Mouse (Mus musculus): ENCODE data around the gene Cct8l1.
A peak's percentile ranks its signal among the peaks of the same experiment; 100 is the strongest.

Gene Cct8l1

DNA sequence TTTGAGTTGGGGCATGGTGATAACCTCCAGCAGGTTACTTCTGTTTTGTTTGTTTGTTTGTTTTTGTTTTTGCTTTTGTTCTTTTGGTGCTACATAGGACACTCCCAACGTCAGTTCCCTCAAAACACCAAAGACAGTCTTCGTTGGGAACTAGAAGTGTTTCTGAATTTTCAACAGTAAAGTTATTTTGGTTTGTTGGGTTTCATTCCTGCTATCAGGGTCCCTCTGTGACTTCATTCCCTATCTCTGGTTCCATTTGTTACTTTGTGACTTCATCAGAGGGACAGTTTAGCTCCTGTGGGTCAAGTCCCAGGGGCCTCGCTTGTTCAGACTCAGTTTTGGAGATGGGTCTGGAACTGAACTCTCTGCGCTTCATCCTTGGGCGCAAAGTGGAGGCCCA lies at the start of gene Cct8l1:
Gene Cct8l1 (plus strand): TSS at position 301 of the 400 bp plus-strand sequence.
- no peak for DNase-seq

DNA sequence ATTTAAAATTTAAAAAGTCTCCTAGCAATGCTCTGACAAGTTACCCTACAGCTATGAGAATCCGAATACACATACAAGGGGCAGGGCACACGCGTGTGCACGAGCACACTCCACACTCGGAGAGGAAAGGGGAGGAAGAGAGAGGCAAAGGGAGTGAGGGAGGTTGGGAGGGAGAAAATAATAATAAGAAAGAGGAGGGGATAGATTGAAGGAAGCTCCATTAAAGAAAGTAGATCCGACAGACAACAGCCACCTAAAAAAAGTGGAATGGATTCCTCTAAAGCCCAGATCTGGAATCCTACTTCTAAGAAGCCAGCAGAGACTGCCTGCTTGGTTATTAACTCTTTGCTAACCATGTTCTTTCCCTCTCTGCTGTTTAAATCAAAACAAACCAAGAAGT lies 43.8 kb upstream of the Cct8l1 start:
- no peak for DNase-seq

DNA sequence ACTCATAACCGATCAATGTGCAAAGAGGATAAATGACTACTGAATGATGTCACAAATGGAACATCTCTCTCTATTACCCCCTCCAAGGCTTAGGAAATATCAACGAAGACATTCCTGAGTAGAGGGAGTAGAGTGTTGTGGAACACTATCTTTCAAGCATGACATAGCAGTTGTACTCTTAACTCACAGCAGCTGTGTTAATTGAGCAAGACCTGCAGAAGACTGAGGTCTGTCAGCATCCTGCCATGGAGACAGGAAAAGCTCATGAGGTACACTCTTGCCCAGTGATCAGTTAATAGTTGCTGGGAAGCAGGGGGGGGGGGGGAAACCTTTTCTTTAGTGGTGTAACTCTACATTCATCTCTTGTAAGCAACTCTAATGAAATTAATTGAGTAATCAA lies 40.1 kb upstream of the Cct8l1 start:
- DNase-seq = no peak

DNA sequence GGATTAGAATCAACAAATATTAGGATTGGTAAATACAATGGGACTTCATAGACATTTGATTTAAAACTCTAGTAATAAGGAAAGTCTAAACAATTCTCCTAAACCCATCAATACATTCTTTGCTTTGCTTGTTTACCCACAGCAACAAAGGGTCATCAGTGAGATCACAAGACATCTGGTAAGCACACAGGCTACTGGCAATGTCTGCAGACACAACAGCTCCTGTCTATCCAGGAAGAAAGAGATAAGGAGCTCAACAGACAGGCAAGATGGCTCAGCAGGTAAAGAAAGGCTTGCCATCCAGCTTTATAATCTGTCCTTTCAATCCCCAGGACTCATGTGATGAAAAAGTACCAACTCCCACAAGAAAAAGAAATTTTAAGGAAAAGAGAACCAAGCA lies 37.0 kb upstream of the Cct8l1 start:
- no peak for DNase-seq

DNA sequence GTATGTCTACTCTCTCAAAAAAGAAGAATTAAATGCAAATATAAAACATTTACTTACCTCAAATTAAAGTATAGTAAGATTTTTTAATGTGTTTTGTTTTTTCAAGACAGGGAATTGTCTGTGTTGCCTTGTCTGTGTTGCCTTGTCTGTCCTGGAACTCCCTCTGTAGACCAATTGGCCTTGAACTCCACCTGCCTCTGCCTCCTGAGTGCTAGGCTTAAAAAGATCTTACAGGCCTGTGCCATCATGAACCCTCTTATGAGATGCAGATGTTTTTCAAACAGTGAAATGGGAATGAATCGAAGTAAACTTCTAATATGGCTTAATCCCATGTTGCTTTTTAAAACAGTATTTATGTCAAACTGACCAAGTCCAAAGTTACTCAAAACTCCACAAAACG lies 19.2 kb upstream of the Cct8l1 start:
- no peak for DNase-seq

DNA sequence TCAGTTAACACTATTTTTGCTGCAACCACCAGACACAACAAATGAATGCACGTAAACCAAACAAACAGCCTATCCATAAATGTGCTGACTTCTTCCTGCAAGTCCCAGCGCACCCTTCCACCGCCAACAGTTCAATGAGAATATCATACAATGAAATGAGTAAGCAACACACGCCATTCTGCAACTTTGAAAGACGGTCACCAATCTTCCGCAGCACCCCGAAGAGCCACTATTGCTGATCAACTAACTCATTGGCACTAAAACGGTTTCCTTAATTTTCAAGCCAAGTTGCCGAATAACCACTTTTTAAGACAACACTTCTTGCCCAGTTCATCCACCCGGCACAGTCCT lies 18.5 kb upstream of the Cct8l1 start:
- peak; percentile 5 for DNase-seq

DNA sequence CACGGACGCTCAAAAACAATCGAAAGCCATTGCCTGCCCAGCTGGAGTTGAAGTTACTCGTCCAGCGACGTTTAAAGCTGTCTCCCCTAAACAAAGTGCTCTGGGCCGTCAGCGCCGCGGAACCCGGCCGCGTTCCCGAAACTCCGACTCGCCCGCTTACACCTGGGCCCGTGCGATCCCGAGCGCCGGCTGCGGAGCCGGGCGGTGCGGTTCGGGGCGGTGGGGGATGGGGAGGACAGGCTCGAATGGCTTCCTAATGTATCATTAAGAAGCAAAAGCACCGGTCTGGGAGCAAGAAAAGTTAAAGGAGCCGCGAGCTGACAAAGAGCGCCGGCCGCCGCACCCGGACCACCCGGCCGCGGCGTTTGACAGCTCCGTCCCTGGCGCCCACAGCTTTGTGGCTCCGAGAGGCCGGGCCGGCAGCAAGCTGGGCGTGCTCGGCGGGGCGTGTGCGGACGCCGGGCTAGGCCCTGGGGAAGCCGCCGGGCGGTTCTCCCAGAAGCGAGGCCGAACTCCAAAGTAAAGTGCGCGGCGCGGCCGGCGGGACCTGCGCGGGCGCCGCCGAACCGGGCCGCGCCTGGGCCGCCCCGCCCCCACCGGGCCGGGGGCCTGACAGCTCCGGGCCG lies 18.0 kb upstream of the Cct8l1 start:
- DNase-seq = peak; percentile 54

DNA sequence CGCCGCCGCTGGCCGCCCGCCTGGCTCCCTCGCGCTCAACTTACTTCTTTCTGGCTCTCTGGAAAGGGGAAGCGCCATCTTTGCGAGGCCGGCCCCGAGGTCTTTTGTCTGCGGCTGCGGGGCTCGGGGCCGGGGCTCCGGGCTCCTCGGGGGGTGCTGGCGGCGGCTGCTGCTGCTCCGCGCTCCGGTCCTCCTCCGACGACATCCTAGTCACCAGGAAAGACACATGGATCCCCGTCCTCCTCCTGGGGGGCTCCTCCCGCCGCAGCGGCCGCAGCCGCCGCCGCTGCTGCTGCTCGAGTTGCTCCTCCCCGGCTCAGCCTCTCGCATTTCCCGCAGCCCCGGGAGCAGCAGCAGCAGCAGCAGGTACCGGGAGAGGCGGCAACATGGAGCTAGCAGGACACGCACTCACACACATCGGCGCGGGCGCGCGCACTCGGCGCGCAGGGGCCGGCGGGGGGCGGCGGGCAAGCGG lies 17.5 kb upstream of the Cct8l1 start, which contains the start of gene Kmt2c:
Gene Kmt2c (minus strand): TSS at position 438 of the 475 bp plus-strand sequence.
- no peak for DNase-seq

DNA sequence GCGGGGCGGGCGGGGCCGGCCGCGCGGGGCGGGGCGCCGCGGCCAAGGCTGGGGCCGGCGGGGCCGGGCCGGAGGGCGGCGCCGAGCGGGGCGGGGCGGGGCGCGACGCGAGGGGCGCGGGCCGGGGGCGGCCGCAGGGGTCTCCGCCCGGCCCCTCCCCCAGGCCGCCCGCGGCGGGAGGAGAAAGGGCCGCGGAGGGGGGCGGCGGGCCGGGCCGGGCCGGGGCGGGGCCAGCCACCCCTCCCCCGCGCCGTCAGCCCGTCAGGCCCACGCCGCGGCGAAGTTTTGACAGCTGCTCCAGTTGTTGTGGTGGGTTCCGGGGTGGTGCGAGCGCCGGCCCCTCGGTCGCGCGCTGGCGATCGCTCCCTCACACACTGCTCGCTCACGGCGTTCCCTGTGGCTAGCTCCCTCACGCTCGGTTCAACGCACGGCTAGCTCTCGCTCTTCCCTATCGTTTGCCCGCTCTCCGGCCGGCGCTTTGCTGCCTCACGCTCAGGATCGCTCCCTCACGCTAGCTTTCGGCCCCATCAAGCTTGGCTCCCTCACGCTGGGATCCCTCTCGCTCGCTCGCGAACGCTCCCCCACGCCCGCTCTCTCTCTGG lies 16.9 kb upstream of the Cct8l1 start:
- peak; percentile 77 for DNase-seq

DNA sequence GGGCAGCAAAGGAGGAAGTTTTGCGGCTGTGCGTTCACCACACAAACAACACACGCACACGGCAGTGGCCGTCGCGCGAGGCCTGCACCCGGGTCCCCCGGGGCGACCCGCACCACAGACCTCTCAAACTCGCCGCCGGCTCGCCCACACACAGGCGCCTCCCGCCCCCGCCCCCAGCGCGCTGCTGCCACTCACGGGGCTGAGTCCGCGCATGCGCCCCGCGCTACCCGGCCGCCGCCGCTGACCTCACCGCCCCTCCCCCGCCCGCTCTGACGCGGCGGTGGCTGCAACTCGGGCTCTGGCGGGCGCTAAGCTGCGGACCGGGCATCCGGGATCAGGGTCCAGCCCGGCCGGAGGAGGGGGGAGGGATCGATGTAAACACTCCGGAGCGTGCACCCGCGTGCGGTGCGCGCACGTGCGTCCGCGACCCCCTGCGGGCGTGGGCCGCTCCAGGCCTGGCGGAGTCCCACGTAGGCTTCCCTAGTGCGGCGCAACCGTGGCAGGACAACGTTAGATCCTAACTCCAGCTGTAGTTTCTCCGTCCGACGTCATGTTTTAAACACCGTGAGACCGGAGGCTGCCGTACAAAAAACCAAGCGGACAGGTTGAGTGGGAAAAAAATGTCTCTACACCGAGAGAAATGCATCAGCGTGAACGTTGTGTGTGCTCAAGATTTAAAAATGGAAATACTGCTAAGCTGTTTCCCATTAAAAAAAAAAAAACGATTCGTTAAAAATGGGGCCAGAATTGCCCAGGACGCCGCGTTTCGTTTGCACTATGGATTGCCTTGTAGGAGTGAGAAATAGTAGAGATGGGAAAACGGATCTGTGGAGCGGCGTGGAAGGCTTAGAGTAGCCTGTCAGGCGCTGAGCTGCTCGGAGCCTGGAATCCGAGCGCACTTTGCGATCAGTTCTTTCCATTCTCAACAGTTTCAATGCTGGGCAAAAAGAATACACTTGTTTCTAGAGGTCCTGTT lies 16.2 kb upstream of the Cct8l1 start:
- DNase-seq = peak; percentile 97

DNA sequence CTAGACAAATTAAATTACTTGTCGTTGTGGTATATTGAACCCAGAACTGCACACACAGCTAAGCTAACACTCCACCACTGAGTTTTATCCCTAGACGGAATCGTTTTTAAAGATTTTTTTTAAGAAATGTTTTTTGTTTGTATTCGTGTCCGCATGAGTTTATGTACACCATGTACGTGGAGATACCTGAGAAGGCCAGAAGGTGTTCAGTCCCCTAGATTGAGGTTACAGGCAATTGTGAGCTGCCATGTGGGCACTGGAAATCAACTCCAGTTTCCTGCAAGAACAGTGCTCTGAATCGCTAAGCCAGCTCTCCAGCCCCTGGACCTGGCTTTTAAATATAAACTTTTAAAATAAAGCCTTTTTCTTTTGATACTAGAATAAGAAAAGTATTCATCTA lies 15.2 kb upstream of the Cct8l1 start:
- no peak for DNase-seq

DNA sequence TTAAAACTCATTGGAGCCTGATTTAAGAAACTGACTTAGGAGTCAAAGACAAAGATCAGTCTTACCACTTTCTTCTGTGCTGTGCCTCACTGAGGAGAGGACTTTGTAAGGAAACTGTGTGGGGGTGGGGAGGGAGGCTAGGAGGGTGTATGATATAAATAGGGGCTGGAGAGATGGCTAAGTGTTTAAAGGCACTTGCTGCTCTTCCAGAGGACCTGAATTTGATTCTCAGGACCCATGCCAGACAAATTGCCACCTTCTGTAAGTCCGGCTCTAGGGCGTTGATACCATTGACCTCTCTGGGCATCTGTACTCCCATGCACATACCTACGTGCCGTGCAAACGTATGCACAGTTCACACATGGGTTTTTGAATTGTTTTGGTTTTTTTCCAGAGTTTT lies 9.8 kb upstream of the Cct8l1 start:
- DNase-seq = no peak

DNA sequence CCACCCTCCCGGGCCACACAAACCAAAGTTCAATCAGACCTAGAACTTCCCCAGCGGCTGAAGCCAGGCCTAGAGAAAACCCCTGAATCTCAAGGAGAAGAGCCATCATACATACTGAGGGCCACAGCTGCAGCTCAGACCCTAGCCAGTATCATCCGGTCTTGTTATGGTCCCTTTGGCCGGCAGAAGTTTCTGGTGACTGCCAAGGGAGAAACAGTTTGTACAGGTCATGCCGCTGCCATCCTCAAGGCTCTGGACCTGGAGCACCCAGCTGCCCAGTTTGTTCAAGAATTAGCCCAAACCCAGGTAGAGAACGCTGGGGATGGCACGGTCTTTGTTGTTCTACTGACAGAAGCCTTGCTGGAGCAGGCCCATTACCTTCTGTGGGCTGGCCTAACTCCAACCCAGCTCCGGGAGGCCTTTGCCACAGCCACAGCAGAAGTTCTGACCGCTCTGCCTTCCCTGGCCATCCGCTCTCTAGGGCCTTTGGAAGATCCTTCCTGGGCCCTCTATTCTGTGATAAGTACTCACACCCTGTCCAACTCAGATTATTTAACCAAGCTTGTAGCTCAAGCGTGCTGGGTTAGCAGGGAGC lies 531 bp downstream of the Cct8l1 start:
- DNase-seq = no peak

DNA sequence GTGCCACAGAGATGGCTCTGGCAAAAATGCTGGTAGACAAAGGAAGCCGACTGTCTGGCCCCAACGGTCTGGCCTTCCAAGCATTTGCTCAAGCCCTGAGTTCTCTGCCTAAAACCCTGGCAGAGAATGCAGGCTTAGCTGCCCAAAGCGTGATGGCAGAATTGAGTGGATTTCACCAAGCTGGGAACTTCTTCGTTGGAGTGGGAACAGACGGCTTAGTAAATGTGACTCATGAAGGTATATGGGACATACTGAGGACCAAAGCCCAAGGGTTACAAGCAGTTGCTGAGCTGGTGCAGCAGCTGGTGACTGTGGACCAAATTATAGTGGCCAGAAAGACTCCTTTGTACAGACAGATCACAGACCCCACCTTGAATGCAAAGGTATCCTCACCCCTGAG lies 1.7 kb downstream of the Cct8l1 start:
- DNase-seq = no peak

DNA sequence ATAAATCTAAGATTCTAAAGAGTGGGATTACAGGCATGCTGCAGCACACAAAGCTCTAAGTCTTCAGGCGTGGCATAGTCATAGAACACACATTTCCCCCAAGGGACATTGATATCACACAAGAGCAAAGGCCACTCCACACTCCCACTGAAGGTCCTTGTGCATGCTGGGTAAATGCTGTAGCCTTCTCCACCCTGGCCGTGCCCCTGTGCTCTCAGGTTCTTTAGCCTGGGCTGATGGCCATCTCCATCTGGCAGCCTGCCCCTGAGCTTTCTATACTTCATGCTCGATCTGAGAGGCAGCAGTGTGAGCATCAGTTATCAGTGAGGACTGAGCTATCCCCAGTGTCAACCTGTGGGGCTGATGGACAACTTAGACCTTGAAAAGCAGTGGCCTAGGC lies 4.0 kb downstream of the Cct8l1 start:
- DNase-seq = no peak

DNA sequence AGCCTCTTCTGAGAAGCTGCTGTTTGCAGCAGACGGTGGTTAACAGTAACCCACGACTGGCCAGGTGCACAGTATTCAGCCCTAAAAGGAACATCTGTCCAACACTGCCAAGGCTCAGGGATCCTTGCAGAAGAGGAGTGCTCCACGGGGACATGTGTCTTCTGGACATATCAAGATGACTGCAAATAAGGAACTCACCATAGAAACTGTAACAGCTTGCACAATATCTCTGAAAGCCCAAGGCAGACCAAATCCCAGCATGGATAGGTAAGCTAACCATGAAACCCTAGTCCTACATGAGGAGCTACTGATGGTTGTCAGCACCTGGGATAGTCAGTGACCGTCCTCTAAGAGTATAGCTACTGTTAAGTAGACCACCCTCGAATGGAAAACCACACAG lies 5.6 kb downstream of the Cct8l1 start:
- DNase-seq = no peak

DNA sequence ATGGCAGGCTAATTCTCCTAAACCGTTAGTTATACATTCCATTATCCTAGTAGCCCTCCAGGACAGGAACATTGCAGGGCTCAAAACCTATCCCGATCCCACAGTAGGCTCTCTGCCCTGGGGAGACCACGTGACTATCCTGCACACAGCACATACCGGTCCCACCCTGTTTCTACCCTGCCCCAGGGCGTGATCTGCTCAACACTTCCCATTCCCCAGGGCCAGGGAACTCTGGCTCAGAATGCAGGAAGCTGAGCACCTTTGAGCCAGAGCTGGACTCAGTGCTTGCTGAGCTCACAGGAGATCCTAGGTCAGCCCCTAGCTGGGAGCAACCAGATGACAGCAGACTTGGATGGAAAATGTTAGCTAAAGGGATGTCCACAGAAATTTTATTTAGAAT lies 10.2 kb downstream of the Cct8l1 start:
- no peak for DNase-seq

DNA sequence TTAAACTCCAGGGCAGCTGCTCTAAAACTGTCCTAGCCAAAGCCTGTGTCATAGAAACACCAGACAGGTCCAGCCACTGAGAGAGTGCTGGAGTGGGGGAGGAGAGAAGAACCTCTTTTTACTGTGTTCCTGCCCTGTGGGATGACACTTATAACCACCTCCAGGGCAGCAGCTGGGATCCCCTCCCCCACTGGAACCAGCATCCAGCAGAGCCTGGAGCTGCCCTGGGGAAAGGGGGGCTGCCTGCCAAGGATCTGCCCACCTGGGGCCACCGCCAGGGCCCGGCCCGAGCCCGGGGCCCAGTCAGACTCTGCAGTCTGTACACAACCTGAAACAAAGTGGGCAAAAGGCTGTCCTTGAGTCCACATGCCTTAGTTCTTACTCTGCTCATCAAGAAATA lies 11.1 kb downstream of the Cct8l1 start:
- no peak for DNase-seq

DNA sequence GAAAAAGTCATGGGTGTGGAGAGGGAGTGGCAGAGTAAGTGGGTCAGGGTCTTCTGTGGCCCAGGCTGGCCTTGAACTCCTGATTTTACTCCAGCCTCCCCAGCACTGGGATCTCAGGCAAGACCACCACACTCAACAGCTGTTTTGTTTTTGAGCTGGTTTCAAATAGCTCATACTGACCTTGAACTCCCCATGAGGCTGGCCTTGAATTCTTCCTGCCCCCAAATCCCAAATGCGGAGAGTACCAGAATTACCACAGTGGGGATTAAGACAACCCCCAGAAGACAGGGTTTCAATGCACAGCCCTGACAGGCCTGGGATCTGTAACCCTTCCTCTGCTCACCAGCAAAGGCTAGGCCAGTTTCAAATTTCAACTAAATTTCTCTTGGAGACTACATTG lies 12.1 kb downstream of the Cct8l1 start:
- DNase-seq = no peak

DNA sequence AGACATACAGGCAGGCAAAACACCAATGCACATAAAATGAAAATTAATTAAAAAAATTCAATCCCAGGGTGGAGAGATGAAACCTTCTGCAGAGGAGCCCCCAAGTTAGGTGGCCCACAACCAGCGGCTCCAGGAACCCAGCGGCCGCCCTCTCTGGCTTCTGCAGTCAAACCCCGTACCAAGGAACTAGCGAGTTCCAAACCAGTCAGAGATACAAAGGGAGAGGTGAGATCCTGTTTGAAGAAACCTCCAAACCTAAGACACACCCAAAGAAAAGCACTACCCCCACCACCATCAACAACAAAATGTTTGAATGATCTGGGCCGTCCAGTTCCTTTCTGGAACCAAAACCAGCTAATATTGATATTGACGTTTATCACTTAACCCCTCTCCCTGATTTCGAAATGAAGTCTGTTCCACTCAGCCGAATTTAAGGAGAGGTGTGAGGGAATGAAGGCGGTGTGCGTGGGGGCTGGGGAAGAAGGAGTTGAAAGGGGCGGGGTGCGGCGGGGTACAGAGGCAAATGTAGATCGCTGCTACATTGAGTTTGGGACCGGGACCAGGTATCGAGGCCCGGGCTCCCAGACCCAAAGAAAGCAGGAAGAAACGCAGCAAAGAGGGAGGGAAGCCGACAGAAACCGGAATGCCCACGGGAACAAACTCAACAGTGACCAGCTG lies 13.1 kb downstream of the Cct8l1 start:
- no peak for DNase-seq

DNA sequence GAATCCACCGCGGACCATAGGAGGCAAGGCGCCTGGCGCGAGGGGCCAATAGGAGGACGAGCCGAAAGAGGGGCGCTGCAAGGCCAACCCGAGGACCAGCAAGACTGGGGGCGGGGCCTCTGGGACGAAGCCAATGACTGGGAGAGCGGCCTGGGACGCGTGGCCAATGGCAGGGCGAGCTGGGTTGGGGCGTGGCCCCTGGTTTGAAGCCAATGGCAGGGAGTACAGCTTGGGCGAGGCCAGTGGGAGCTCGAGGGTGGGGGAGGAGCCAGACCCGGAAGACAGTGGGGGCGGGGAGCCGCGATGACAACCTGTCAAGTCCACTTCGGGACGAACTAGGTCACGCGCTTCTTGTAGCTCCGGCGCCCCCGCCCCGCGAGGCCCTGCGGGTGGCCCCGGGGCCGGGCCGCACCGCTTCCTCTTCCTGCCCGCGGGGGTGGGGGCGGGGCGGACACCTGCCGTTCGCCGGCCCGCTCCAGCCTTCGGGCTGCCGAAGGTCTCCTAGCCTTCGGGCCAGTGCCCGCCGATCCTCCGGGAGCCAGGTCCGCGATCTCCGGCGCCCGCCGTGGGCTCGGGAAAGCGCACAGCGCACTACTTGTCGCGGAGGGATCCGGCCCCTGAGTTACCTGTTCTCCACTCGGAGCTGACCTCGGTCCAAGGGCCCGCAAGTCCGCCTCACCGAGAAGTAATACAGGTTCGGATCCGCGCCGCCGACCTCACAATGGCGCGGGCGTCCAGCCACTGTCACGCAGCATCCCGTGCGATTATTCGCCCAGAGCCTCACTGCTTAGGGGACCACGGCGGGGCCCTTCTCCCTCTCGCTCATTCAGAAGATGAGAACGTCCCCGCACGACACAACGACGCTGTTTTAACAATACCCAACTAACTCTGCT lies 13.9 kb downstream of the Cct8l1 start:
- DNase-seq = peak; percentile 100

DNA sequence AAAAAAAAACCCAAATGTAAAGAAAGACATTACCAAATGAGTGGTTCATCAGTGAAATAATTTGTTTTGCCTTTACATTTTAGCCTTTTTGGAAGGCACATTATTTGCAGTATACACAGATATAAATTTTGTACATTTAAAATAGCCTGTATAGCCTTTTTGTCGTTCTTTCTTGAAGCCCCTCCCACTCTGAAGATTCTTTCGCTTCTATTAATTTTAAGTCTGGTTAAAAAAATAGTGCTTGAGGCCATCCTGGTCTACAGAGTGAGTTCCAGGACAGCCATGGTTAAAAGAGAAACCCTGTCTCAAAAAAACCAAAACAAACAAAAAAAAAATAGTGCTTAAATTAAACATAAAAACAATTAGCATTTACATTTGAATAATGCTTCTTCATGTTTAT lies 14.8 kb downstream of the Cct8l1 start:
- DNase-seq = no peak
